Mouse (Mus musculus) kidney, postnatal 0 days (tissue): ENCODE measurements around the gene Slc26a3. TPM values are rescaled to one million over a fixed set of nuclear protein-coding genes. Genes with fewer than 3 reads are reported as not detected.

Source experiments
- ATAC-seq: fragments of 200-750 bp; cut with Nextera tagmentation; replicated peaks from 2 replicates; pipeline ENCODE4 v1.8.0; 2017; ENCODE audit warnings: low read depth, moderate number of reproducible peaks, moderate TSS enrichment, moderate library complexity; ENCODE audit not compliant: low FRiP score
- DNase-seq: peaks from one replicate; pipeline ENCODE4 v3.0.0-alpha.2; 2016; ENCODE audit warnings: low spot score
- H3K27ac ChIP-seq: fragments of 300-500 bp; sonication (generic); 2 replicates; pipeline ENCODE4 v1.5.1; 2014; ENCODE audit warnings: mild to moderate bottlenecking
- H3K27me3 ChIP-seq: fragments of 300-500 bp; sonication (generic); 2 replicates; pipeline ENCODE4 v1.6.1; 2014; ENCODE audit warnings: low read length, mixed read lengths; ENCODE audit not compliant: insufficient read depth
- H3K36me3 ChIP-seq: fragments of 300-500 bp; sonication (generic); 2 replicates; pipeline ENCODE4 v1.6.1; 2014; ENCODE audit warnings: low read length, mixed read lengths; ENCODE audit not compliant: insufficient read depth
- H3K4me1 ChIP-seq: fragments of 300-500 bp; sonication (generic); replicated peaks from 2 replicates; pipeline ENCODE4 v1.6.1; 2014; ENCODE audit warnings: antibody characterized with exemption, low read length, mixed read lengths; ENCODE audit not compliant: insufficient read depth
- H3K4me2 ChIP-seq: fragments of 300-500 bp; sonication (generic); 2 replicates; pipeline ENCODE4 v1.6.1; 2014; ENCODE audit warnings: mild to moderate bottlenecking, low read length, moderate library complexity, mixed read lengths
- H3K4me3 ChIP-seq: fragments of 300-500 bp; sonication (generic); replicated peaks from 2 replicates; pipeline ENCODE4 v1.5.1; 2014; ENCODE audit warnings: low read depth, low read length
- H3K9ac ChIP-seq: fragments of 300-500 bp; sonication (generic); 2 replicates; pipeline ENCODE4 v1.6.1; 2014; ENCODE audit warnings: low read depth, low read length
- H3K9me3 ChIP-seq: fragments of 300-500 bp; sonication (generic); replicated peaks from 2 replicates; pipeline ENCODE4 v1.6.1; 2016; ENCODE audit warnings: low read length, inconsistent platforms, mixed read lengths
- CTCF ChIP-seq: IDR thresholded peaks from 2 replicates; pipeline ENCODE4 v1.5.1; 2016; ENCODE audit warnings: antibody characterized with exemption, low read depth, mild to moderate bottlenecking, moderate library complexity
- WGBS: fragments of 180-500 bp; shearing (Covaris S2); extraction: QIAGEN DNeasy Blood & Tissue Kit; methylation state at CpG from one replicate; pipeline ENCODE4 v1.1.7; 2014; 5-methylcytosine and 5-hydroxymethylcytosine counted together
- polyA plus RNA-seq: library from polyadenylated mRNA; unstranded; fragments of >200 nt; fragmentation: Nextera tagmentation; extraction: Ambion mirVana; gene quantifications from 2 replicates; pipeline ENCODE4 v1.2.1, GENCODE M21; 2015

Gene Slc26a3
- polyA plus RNA-seq, 1 experiment from 2014 or later = 0.05 TPM

- Histone ChIP-seq H3K4me2 (no peak overlapping the region), H3K9ac (no peak overlapping the region), H3K27me3 (no peaks in the 10 kb centered on the region), H3K9me3 (no peaks in the 10 kb centered on the region), H3K4me3 (no peak overlapping the region), H3K4me1 (no peaks in the 10 kb centered on the region), H3K36me3 (peaks cover 23% of the 10 kb centered on the region), H3K27ac (no peak overlapping the region)
- ATAC-seq (no peak), DNase-seq (peak; percentile 32)
- WGBS = 61% methylated on average over 6 of the region's 6 CpGs
- TF ChIP-seq CTCF = no peak
Observed at GRCm38 (mm10) chr12:31486431-31486830, 95.8 kb downstream of the Slc26a3 start.

GRCm38 (mm10) chr12:31498936-31499313, 108.3 kb downstream of the Slc26a3 start:
- Histone ChIP-seq H3K27ac (peak overlapping the region; percentile 91), H3K27me3 (no peaks in the 10 kb centered on the region), H3K9ac (peak overlapping the region; percentile 87), H3K9me3 (no peaks in the 10 kb centered on the region), H3K36me3 (no peaks in the 10 kb centered on the region), H3K4me2 (peak overlapping the region; percentile 90), H3K4me3 (peak overlapping the region; percentile 99), H3K4me1 (no peaks in the 10 kb centered on the region; the same call in 1 of the 2 replicates)
- ATAC-seq (no peak), DNase-seq (peak; percentile 53)
- WGBS = 1% methylated on average over 25 of the region's 25 CpGs
- no peak for TF ChIP-seq CTCF

- Histone ChIP-seq H3K27me3 (no peaks in the 10 kb centered on the region), H3K4me3 (peak within 1 kb of the TSS; percentile 99), H3K9ac (peak within 1 kb of the TSS; percentile 87), H3K27ac (peak within 1 kb of the TSS; percentile 91), H3K36me3 (no peaks in the 10 kb centered on the region), H3K4me1 (no peaks in the 10 kb centered on the region; the same call in 1 of the 2 replicates), H3K4me2 (peak within 1 kb of the TSS; percentile 90), H3K9me3 (no peaks in the 10 kb centered on the region)
- peak; percentile 18 for TF ChIP-seq CTCF
- under 1% methylated on average over 68 of the region's 68 CpGs for WGBS
- DNase-seq (peak; percentile 96), ATAC-seq (peak; percentile 98)
Observed at GRCm38 (mm10) chr12:31499314-31500131, 108.9 kb downstream of the Slc26a3 start, which contains the start of gene Cbll1. Gene Cbll1, minus strand, starts transcription at chr12:31499616.

GRCm38 (mm10) chr12:31500196-31500595, 109.5 kb downstream of the Slc26a3 start:
- no peaks in the 10 kb centered on the region for H3K9me3 ChIP-seq
- no peaks in the 10 kb centered on the region for H3K27me3 ChIP-seq
- peak overlapping the region; percentile 87 for H3K9ac ChIP-seq
- H3K36me3 ChIP-seq = no peaks in the 10 kb centered on the region
- DNase-seq (no peak), ATAC-seq (no peak)
- H3K27ac ChIP-seq = peak overlapping the region; percentile 91; the same call in 1 of the 2 replicates
- 3% methylated on average over 12 of the region's 12 CpGs for WGBS
- peak overlapping the region; percentile 99 for H3K4me3 ChIP-seq
- no peaks in the 10 kb centered on the region; the same call in 1 of the 2 replicates for H3K4me1 ChIP-seq
- H3K4me2 ChIP-seq = peak overlapping the region; percentile 90
- no peak for TF ChIP-seq CTCF

GRCm38 (mm10) chr12:31501266-31501665, 110.6 kb downstream of the Slc26a3 start:
- H3K9me3 ChIP-seq = no peaks in the 10 kb centered on the region
- no peak for TF ChIP-seq CTCF
- no peak overlapping the region for H3K4me2 ChIP-seq
- H3K9ac ChIP-seq = no peak overlapping the region
- H3K4me1 ChIP-seq = no peaks in the 10 kb centered on the region; the same call in 1 of the 2 replicates
- WGBS = 47% methylated on average over 4 of the region's 4 CpGs
- no peaks in the 10 kb centered on the region for H3K27me3 ChIP-seq
- H3K36me3 ChIP-seq = no peaks in the 10 kb centered on the region
- no peak for ATAC-seq
- no peak for DNase-seq
- H3K4me3 ChIP-seq = no peak overlapping the region
- no peak overlapping the region for H3K27ac ChIP-seq

- Histone ChIP-seq H3K27ac (no peak overlapping the region), H3K36me3 (no peaks in the 10 kb centered on the region), H3K4me2 (no peak overlapping the region), H3K4me1 (no peaks in the 10 kb centered on the region), H3K9me3 (no peaks in the 10 kb centered on the region), H3K9ac (no peak overlapping the region), H3K27me3 (no peaks in the 10 kb centered on the region), H3K4me3 (no peak overlapping the region)
- DNase-seq (no peak), ATAC-seq (no peak)
- TF ChIP-seq CTCF = peak; percentile 57
Observed at GRCm38 (mm10) chr12:31503211-31503610, 112.5 kb downstream of the Slc26a3 start.
